Mouse (Mus musculus) urinary bladder, adult 2 months (tissue): Measurements from ENCODE around the gene Olfr1222. TPM values are rescaled to one million over a fixed set of nuclear protein-coding genes. Genes with fewer than 3 reads are reported as not detected.
"Not testable (repeated sequence)": the region's sequence is repeated elsewhere in the genome, so short reads cannot be mapped to it uniquely, and the experiment has no call there.

Source experiments
- DNase-seq: peaks from one replicate; pipeline ENCODE4 v3.0.0; 2022; ENCODE audit warnings: low spot score
- polyA plus RNA-seq: library from polyadenylated mRNA; depleted of rRNA; stranded (reverse); fragments of >200 nt; gene quantifications from 2 replicates; pipeline ENCODE4 v1.2.3, GENCODE M21; 2012; rRNA removed

Gene Olfr1222
- polyA plus RNA-seq = not detected in 2 replicates

GRCm38 (mm10) chr2:89132954-89133353 lies at the start of gene Olfr1222:
Olfr1222 (minus strand) TSS chr2:89133054.
- no peak for DNase-seq

- DNase-seq = no peak
These were observed 41.7 kb upstream of the Olfr1222 start, which contains the start of gene Olfr1225 for GRCm38 (mm10) chr2:89174569-89174968. Olfr1225 (minus strand) TSS chr2:89174669.

- DNase-seq = not testable (repeated sequence)
These were observed 31.9 kb upstream of the Olfr1222 start for GRCm38 (mm10) chr2:89164711-89165110.

GRCm38 (mm10) chr2:89163991-89164390 lies 31.1 kb upstream of the Olfr1222 start, which contains the start of gene Olfr1224-ps1:
Olfr1224-ps1 (minus strand) TSS chr2:89164091.
- not testable (repeated sequence) for DNase-seq

- DNase-seq = no peak
These were observed 18.6 kb upstream of the Olfr1222 start, which contains the start of gene Olfr1223 for GRCm38 (mm10) chr2:89151460-89151859. Olfr1223 (minus strand) TSS chr2:89151560.

GRCm38 (mm10) chr2:89117183-89117582 lies 15.7 kb downstream of the Olfr1222 start, which contains the start of gene Olfr1221:
Olfr1221 (minus strand) TSS chr2:89117283.
- DNase-seq = no peak

- no peak for DNase-seq
These were observed 26.1 kb downstream of the Olfr1222 start, which contains the start of gene Olfr1220 for GRCm38 (mm10) chr2:89106735-89107134. Olfr1220 (minus strand) TSS chr2:89106835.

GRCm38 (mm10) chr2:89105651-89106050 lies 27.2 kb downstream of the Olfr1222 start:
- no peak for DNase-seq

GRCm38 (mm10) chr2:89093848-89094247 lies 39.0 kb downstream of the Olfr1222 start:
- DNase-seq = no peak

- no peak for DNase-seq
These were observed 49.4 kb downstream of the Olfr1222 start, which contains the start of gene Olfr1219 for GRCm38 (mm10) chr2:89083413-89083812. Olfr1219 (minus strand) TSS chr2:89083513.

- no peak for DNase-seq
These were observed 51.4 kb downstream of the Olfr1222 start for GRCm38 (mm10) chr2:89081487-89081886.

Other genes with a start within 250 kb of the Olfr1222 start
- gene Olfr1208, start 230.7 kb downstream of the Olfr1222 start, polyA plus RNA-seq = not detected in 2 replicates
- not detected in 2 replicates for gene Olfr1209, start 217.9 kb downstream of the Olfr1222 start, polyA plus RNA-seq
- not detected in 2 replicates for gene Olfr1211, start 194.9 kb downstream of the Olfr1222 start, polyA plus RNA-seq
- gene Olfr1212, start 179.1 kb downstream of the Olfr1222 start, polyA plus RNA-seq = not detected in 2 replicates
- not detected in 2 replicates for gene Gm13762, start 152.8 kb downstream of the Olfr1222 start, polyA plus RNA-seq
- not detected in 2 replicates for gene Olfr1214, start 140.4 kb downstream of the Olfr1222 start, polyA plus RNA-seq
- gene Olfr1215, start 126.1 kb downstream of the Olfr1222 start, polyA plus RNA-seq = not detected in 2 replicates
- gene Olfr1216, start 114.7 kb downstream of the Olfr1222 start, polyA plus RNA-seq = not detected in 2 replicates
- not detected in 2 replicates for gene Olfr1217, start 101.0 kb downstream of the Olfr1222 start, polyA plus RNA-seq
- gene Olfr1218, start 71.9 kb downstream of the Olfr1222 start, polyA plus RNA-seq = not detected in 2 replicates
- gene Olfr1219, start 49.5 kb downstream of the Olfr1222 start, polyA plus RNA-seq = not detected in 2 replicates
- not detected in 2 replicates for gene Olfr1220, start 26.2 kb downstream of the Olfr1222 start, polyA plus RNA-seq
- gene Olfr1221, start 15.8 kb downstream of the Olfr1222 start, polyA plus RNA-seq = not detected in 2 replicates
- gene Olfr1223, start 18.5 kb upstream of the Olfr1222 start, polyA plus RNA-seq = not detected in 2 replicates
- gene Olfr1224-ps1, start 31.0 kb upstream of the Olfr1222 start, polyA plus RNA-seq = not detected in 2 replicates
- not detected in 2 replicates for gene Olfr1225, start 41.6 kb upstream of the Olfr1222 start, polyA plus RNA-seq
- gene Olfr1226, start 67.0 kb upstream of the Olfr1222 start, polyA plus RNA-seq = not detected in 2 replicates
- gene Olfr1228, start 121.0 kb upstream of the Olfr1222 start, polyA plus RNA-seq = not detected in 2 replicates
- gene Olfr1229, start 155.0 kb upstream of the Olfr1222 start, polyA plus RNA-seq = not detected in 2 replicates
- gene Olfr1230, start 164.2 kb upstream of the Olfr1222 start, polyA plus RNA-seq = not detected in 2 replicates
- not detected in 2 replicates for gene Olfr1231, start 174.0 kb upstream of the Olfr1222 start, polyA plus RNA-seq
- not detected in 2 replicates for gene Olfr1232, start 196.6 kb upstream of the Olfr1222 start, polyA plus RNA-seq
- gene Olfr1233, start 209.3 kb upstream of the Olfr1222 start, polyA plus RNA-seq = not detected in 2 replicates
- not detected in 2 replicates for gene Olfr1234, start 231.8 kb upstream of the Olfr1222 start, polyA plus RNA-seq